Mouse (Mus musculus) heart, embryonic 16.5 days (tissue): Measurements from ENCODE around the gene Trak1. TPM values are rescaled to one million over a fixed set of nuclear protein-coding genes. Genes with fewer than 3 reads are reported as not detected.

Experiments
- ATAC-seq: fragments of 200-750 bp; cut with Nextera tagmentation; replicated peaks from 2 replicates; pipeline ENCODE4 v1.8.0; 2017; ENCODE audit warnings: moderate number of reproducible peaks; ENCODE audit not compliant: insufficient read depth, low FRiP score; ENCODE audit errors: extremely low read depth
- H3K27ac ChIP-seq: fragments of 300-500 bp; sonication (generic); 2 replicates; pipeline ENCODE4 v1.5.1; 2014; ENCODE audit warnings: mild to moderate bottlenecking, low read length, control low read depth, moderate library complexity
- H3K27me3 ChIP-seq: fragments of 300-500 bp; sonication (generic); 2 replicates; pipeline ENCODE4 v1.6.1; 2014; ENCODE audit warnings: low read length, mixed read lengths; ENCODE audit not compliant: control insufficient read depth, insufficient read depth
- H3K36me3 ChIP-seq: fragments of 300-500 bp; sonication (generic); 2 replicates; pipeline ENCODE4 v1.6.1; 2014; ENCODE audit not compliant: control insufficient read depth, insufficient read depth
- H3K4me1 ChIP-seq: fragments of 300-500 bp; sonication (generic); 2 replicates; pipeline ENCODE4 v1.6.1; 2014; ENCODE audit warnings: low read length, mixed read lengths; ENCODE audit not compliant: control insufficient read depth, insufficient read depth
- H3K4me2 ChIP-seq: fragments of 300-500 bp; sonication (generic); 2 replicates; pipeline ENCODE4 v1.6.1; 2014; ENCODE audit warnings: low read depth, mild to moderate bottlenecking, control low read depth, low read length
- H3K4me3 ChIP-seq: fragments of 300-500 bp; sonication (generic); 2 replicates; pipeline ENCODE4 v1.5.1; 2014; ENCODE audit warnings: mild to moderate bottlenecking, control low read depth, low read length
- H3K9ac ChIP-seq: fragments of 300-500 bp; sonication (generic); 2 replicates; pipeline ENCODE4 v1.6.1; 2014; ENCODE audit warnings: low read length, control low read depth
- H3K9me3 ChIP-seq: fragments of 300-500 bp; sonication (generic); replicated peaks from 2 replicates; pipeline ENCODE4 v1.6.1; 2016; ENCODE audit warnings: low read length; ENCODE audit not compliant: control insufficient read depth
- WGBS: fragments of 180-500 bp; shearing (Covaris S2); extraction: QIAGEN DNeasy Blood & Tissue Kit; methylation state at CpG from one replicate; pipeline ENCODE4 v1.1.7; 2014; 5-methylcytosine and 5-hydroxymethylcytosine counted together
- polyA plus RNA-seq: library from polyadenylated mRNA; unstranded; fragments of >200 nt; fragmentation: Nextera tagmentation; extraction: Ambion mirVana; gene quantifications from 2 replicates; pipeline ENCODE4 v1.2.1, GENCODE M21; 2015

The Trak1 gene
- polyA plus RNA-seq, 1 experiment from 2014 or later, result 42.4 TPM

GRCm38 (mm10) chr9:121374864-121375255 is 77.6 kb downstream of the Trak1 start:
- H3K4me2 ChIP-seq, result no peak overlapping the region
- no peak overlapping the region for H3K27ac ChIP-seq
- peaks cover 4% of the 10 kb centered on the region; the same call in 1 of the 2 replicates for H3K36me3 ChIP-seq
- H3K4me3 ChIP-seq, result no peak overlapping the region
- no peak overlapping the region for H3K9ac ChIP-seq
- H3K4me1 ChIP-seq, result peaks cover 39% of the 10 kb centered on the region
- no peak for ATAC-seq
- WGBS, result 82% methylated on average over 5 of the region's 5 CpGs
- H3K27me3 ChIP-seq, result no peaks in the 10 kb centered on the region
- no peaks in the 10 kb centered on the region for H3K9me3 ChIP-seq

- Histone ChIP-seq H3K4me3 (no peak overlapping the region), H3K9me3 (no peaks in the 10 kb centered on the region), H3K4me1 (peaks cover 33% of the 10 kb centered on the region), H3K4me2 (no peak overlapping the region), H3K9ac (no peak overlapping the region), H3K36me3 (peaks cover 4% of the 10 kb centered on the region; the same call in 1 of the 2 replicates), H3K27ac (no peak overlapping the region), H3K27me3 (no peaks in the 10 kb centered on the region)
- 80% methylated on average over 5 of the region's 5 CpGs for WGBS
- no peak for ATAC-seq
These were observed 78.8 kb downstream of the Trak1 start for GRCm38 (mm10) chr9:121376094-121376493.

GRCm38 (mm10) chr9:121380310-121380920 is 83.1 kb downstream of the Trak1 start:
- peaks cover 4% of the 10 kb centered on the region; the same call in 1 of the 2 replicates for H3K36me3 ChIP-seq
- ATAC-seq, result no peak
- H3K9me3 ChIP-seq, result no peaks in the 10 kb centered on the region

GRCm38 (mm10) chr9:121381678-121382297 is 84.5 kb downstream of the Trak1 start:
- 43% methylated on average over 17 of the region's 17 CpGs for WGBS

More at GRCm38 (mm10) chr9:121380310-121380920, 83.1 kb downstream of the Trak1 start:
- H3K9ac ChIP-seq, result no peak overlapping the region
- H3K27me3 ChIP-seq, result no peaks in the 10 kb centered on the region
- no peak overlapping the region for H3K4me3 ChIP-seq
- H3K4me1 ChIP-seq, result peaks cover 29% of the 10 kb centered on the region
- no peak overlapping the region for H3K27ac ChIP-seq
- no peak overlapping the region for H3K4me2 ChIP-seq
- WGBS, result 72% methylated on average over 11 of the region's 11 CpGs

GRCm38 (mm10) chr9:121382568-121382967 is 85.3 kb downstream of the Trak1 start:
- ATAC-seq, result no peak
- 89% methylated on average over 14 of the region's 14 CpGs for WGBS
- Histone ChIP-seq H3K27me3 (no peaks in the 10 kb centered on the region), H3K4me2 (no peak overlapping the region), H3K4me1 (peaks cover 36% of the 10 kb centered on the region), H3K9me3 (no peaks in the 10 kb centered on the region), H3K4me3 (no peak overlapping the region), H3K36me3 (peaks cover 4% of the 10 kb centered on the region; the same call in 1 of the 2 replicates), H3K27ac (no peak overlapping the region), H3K9ac (no peak overlapping the region)

More at GRCm38 (mm10) chr9:121381678-121382297, 84.5 kb downstream of the Trak1 start:
- no peak overlapping the region for H3K4me3 ChIP-seq
- peak overlapping the region; percentile 25 for H3K4me2 ChIP-seq
- peaks cover 30% of the 10 kb centered on the region for H3K4me1 ChIP-seq
- peaks cover 4% of the 10 kb centered on the region; the same call in 1 of the 2 replicates for H3K36me3 ChIP-seq
- H3K27ac ChIP-seq, result 0 out of 2 replicates have a peak overlapping the region, but pooled peaks have one; percentile 37
- no peaks in the 10 kb centered on the region for H3K27me3 ChIP-seq
- ATAC-seq, result no peak
- H3K9me3 ChIP-seq, result no peaks in the 10 kb centered on the region
- H3K9ac ChIP-seq, result peak overlapping the region; percentile 9; the same call in 1 of the 2 replicates

- H3K27me3 ChIP-seq, result no peaks in the 10 kb centered on the region
- H3K27ac ChIP-seq, result no peak overlapping the region
- H3K4me1 ChIP-seq, result peaks cover 42% of the 10 kb centered on the region
- no peak overlapping the region for H3K4me3 ChIP-seq
- no peak for ATAC-seq
- H3K4me2 ChIP-seq, result no peak overlapping the region
- no peaks in the 10 kb centered on the region for H3K36me3 ChIP-seq
- H3K9me3 ChIP-seq, result no peaks in the 10 kb centered on the region
- whole genome bisulfite sequencing, result 89% methylated on average over 9 of the region's 9 CpGs
- no peak overlapping the region for H3K9ac ChIP-seq
These were observed 85.9 kb downstream of the Trak1 start for GRCm38 (mm10) chr9:121383180-121383586.

GRCm38 (mm10) chr9:121384620-121385019 is 87.3 kb downstream of the Trak1 start:
- H3K27ac ChIP-seq, result no peak overlapping the region
- WGBS, result 81% methylated on average over 7 of the region's 7 CpGs
- H3K9me3 ChIP-seq, result no peaks in the 10 kb centered on the region
- no peak for ATAC-seq
- no peak overlapping the region for H3K9ac ChIP-seq
- H3K36me3 ChIP-seq, result 0 out of 2 replicates have a peak, but pooled peaks cover under 1% of the 10 kb centered on the region
- peaks cover 48% of the 10 kb centered on the region for H3K4me1 ChIP-seq
- no peaks in the 10 kb centered on the region for H3K27me3 ChIP-seq
- H3K4me3 ChIP-seq, result no peak overlapping the region
- H3K4me2 ChIP-seq, result no peak overlapping the region

- peak overlapping the region; percentile 54; the same call in 1 of the 2 replicates for H3K9ac ChIP-seq
- 34% methylated on average over 16 of the region's 16 CpGs for WGBS
- peaks cover 48% of the 10 kb centered on the region for H3K4me1 ChIP-seq
- H3K36me3 ChIP-seq, result 0 out of 2 replicates have a peak, but pooled peaks cover 2% of the 10 kb centered on the region
- ATAC-seq, result no peak
- H3K27ac ChIP-seq, result no peak overlapping the region
- no peaks in the 10 kb centered on the region for H3K9me3 ChIP-seq
- no peak overlapping the region for H3K4me3 ChIP-seq
- H3K4me2 ChIP-seq, result no peak overlapping the region
- no peaks in the 10 kb centered on the region for H3K27me3 ChIP-seq
These were observed 87.9 kb downstream of the Trak1 start for GRCm38 (mm10) chr9:121385091-121385748.
